Mouse (Mus musculus) retina, embryonic 14.5 days (tissue): ENCODE measurements around the gene Pak7.
"Not testable (repeated sequence)": the region's sequence is repeated elsewhere in the genome, so short reads cannot be mapped to it uniquely, and the experiment has no call there.

ENCODE experiments used
- DNase-seq: peaks from one replicate; pipeline ENCODE4 v3.0.0-alpha.2; 2015; ENCODE audit warnings: low spot score

Gene Pak7

GRCm38 (mm10) chr2:136387181-136388131, at the start of gene Pak7:
Gene Pak7 (minus strand): TSS chr2:136387967.
- peak; percentile 88 for DNase-seq

- no peak for DNase-seq
Measured at GRCm38 (mm10) chr2:136425561-136425960, 37.8 kb upstream of the Pak7 start.

GRCm38 (mm10) chr2:136419543-136419942, 31.8 kb upstream of the Pak7 start:
- DNase-seq = no peak

- no peak for DNase-seq
Measured at GRCm38 (mm10) chr2:136416381-136416780, 28.6 kb upstream of the Pak7 start.

- no peak for DNase-seq
Measured at GRCm38 (mm10) chr2:136402587-136402986, 14.8 kb upstream of the Pak7 start.

GRCm38 (mm10) chr2:136375318-136375717, 12.4 kb downstream of the Pak7 start:
- DNase-seq = no peak

GRCm38 (mm10) chr2:136372361-136372760, 15.4 kb downstream of the Pak7 start:
- DNase-seq = no peak

- DNase-seq = no peak
Measured at GRCm38 (mm10) chr2:136351393-136352096, 36.2 kb downstream of the Pak7 start.

- DNase-seq = no peak
Measured at GRCm38 (mm10) chr2:136350459-136350858, 37.3 kb downstream of the Pak7 start.

GRCm38 (mm10) chr2:136349671-136350275, 38.0 kb downstream of the Pak7 start:
- no peak for DNase-seq

GRCm38 (mm10) chr2:136344240-136344780, 43.5 kb downstream of the Pak7 start:
- not testable (repeated sequence) for DNase-seq

- DNase-seq = no peak
Measured at GRCm38 (mm10) chr2:136329974-136330373, 57.8 kb downstream of the Pak7 start.

- DNase-seq = no peak
Measured at GRCm38 (mm10) chr2:136325646-136326045, 62.1 kb downstream of the Pak7 start.

- peak; percentile 24 for DNase-seq
Measured at GRCm38 (mm10) chr2:136309313-136309712, 78.5 kb downstream of the Pak7 start.

- DNase-seq = no peak
Measured at GRCm38 (mm10) chr2:136308743-136309142, 79.0 kb downstream of the Pak7 start.

GRCm38 (mm10) chr2:136302201-136302600, 85.6 kb downstream of the Pak7 start:
- no peak for DNase-seq

- no peak for DNase-seq
Measured at GRCm38 (mm10) chr2:136301406-136301805, 86.4 kb downstream of the Pak7 start.

GRCm38 (mm10) chr2:136297371-136297770, 90.4 kb downstream of the Pak7 start:
- DNase-seq = no peak

GRCm38 (mm10) chr2:136282043-136282442, 105.7 kb downstream of the Pak7 start:
- no peak for DNase-seq

- DNase-seq = not testable (repeated sequence)
Measured at GRCm38 (mm10) chr2:136241960-136242359, 145.8 kb downstream of the Pak7 start.

- DNase-seq = no peak
Measured at GRCm38 (mm10) chr2:136231228-136231627, 156.5 kb downstream of the Pak7 start.

- DNase-seq = no peak
Measured at GRCm38 (mm10) chr2:136204034-136204433, 183.7 kb downstream of the Pak7 start.
